Mouse (Mus musculus) CH12.LX (cell line): ENCODE data around the gene A430078G23Rik. TPM values are rescaled to one million over a fixed set of nuclear protein-coding genes. Genes with fewer than 3 reads are reported as not detected.

ENCODE experiments used
- DNase-seq: peaks from one replicate; pipeline ENCODE4 v3.0.0-alpha.2; 2013; ENCODE audit errors: extremely low read depth
- H3K27ac ChIP-seq: 2 replicates; pipeline ENCODE4 v1.5.1; 2012; ENCODE audit warnings: low read depth, mild to moderate bottlenecking, control low read depth, moderate library complexity; ENCODE audit not compliant: insufficient read depth
- H3K27me3 ChIP-seq: replicated peaks from 2 replicates; pipeline ENCODE3; 2012; ENCODE audit warnings: inconsistent platforms
- H3K36me3 ChIP-seq, 2 experiments: replicated peaks in 1 of 2; 2 replicates each; pipeline versions ENCODE3 to v1.6.1; 2012; ENCODE audit warnings: inconsistent platforms in 1 of 2, low read length in 1 of 2, mild to moderate bottlenecking in 1 of 2, mixed read lengths in 1 of 2, moderate library complexity in 1 of 2; ENCODE audit not compliant: control insufficient read depth in 1 of 2, insufficient read depth in 1 of 2
- H3K4me1 ChIP-seq, 2 experiments: 2 replicates each; pipeline ENCODE4 v1.6.1; 2012; ENCODE audit warnings: inconsistent platforms in 1 of 2, moderate library complexity in 1 of 2; ENCODE audit not compliant: insufficient read depth in 2 of 2, control insufficient read depth in 1 of 2
- H3K4me2 ChIP-seq: 2 replicates; pipeline ENCODE4 v1.6.1; 2012; ENCODE audit warnings: low read depth, mild to moderate bottlenecking, control low read depth; ENCODE audit not compliant: poor library complexity, insufficient read depth, severe bottlenecking
- H3K4me3 ChIP-seq, 3 experiments: fragments of 150-350 bp in 1 of 3; sonication (generic) in 1 of 3; replicated peaks in 1 of 3; 2 replicates each; pipeline versions ENCODE3 to v1.5.1; 2011 to 2012; ENCODE audit warnings: low read depth in 2 of 3, low read length in 2 of 3, mild to moderate bottlenecking in 2 of 3, moderate library complexity in 2 of 3, control low read depth in 1 of 3, improper control_type of control experiment in 1 of 3, inconsistent platforms in 1 of 3, mixed read lengths in 1 of 3; ENCODE audit not compliant: poor library complexity in 1 of 3
- H3K79me2 ChIP-seq: replicated peaks from 2 replicates; pipeline ENCODE4 v1.6.1; 2012; ENCODE audit warnings: mild to moderate bottlenecking, moderate library complexity; ENCODE audit not compliant: control insufficient read depth, poor library complexity, insufficient read depth, severe bottlenecking; ENCODE audit errors: extremely low read depth
- H3K9ac ChIP-seq: 2 replicates; pipeline ENCODE4 v1.6.1; 2012; ENCODE audit warnings: low read depth, mild to moderate bottlenecking, control low read depth, moderate library complexity; ENCODE audit not compliant: insufficient read depth
- H3K9me3 ChIP-seq: replicated peaks from 2 replicates; pipeline ENCODE3; 2012; ENCODE audit warnings: low read length, inconsistent platforms, mixed read lengths
- CHD1 ChIP-seq: IDR thresholded peaks from 2 replicates; pipeline ENCODE4 v1.6.1; 2012; ENCODE audit warnings: low read depth, low read length, improper control_type of control experiment, inconsistent platforms
- CTCF ChIP-seq, 2 experiments: IDR thresholded peaks in 1 of 2; conservative IDR thresholded peaks in 1 of 2; 2 replicates each; pipeline ENCODE4 v1.5.1; 2011 to 2012; ENCODE audit warnings: low read depth in 2 of 2, low read length in 2 of 2, improper control_type of control experiment in 1 of 2, inconsistent platforms in 1 of 2, mild to moderate bottlenecking in 1 of 2, moderate library complexity in 1 of 2
- E2F4 ChIP-seq: IDR thresholded peaks from 2 replicates; pipeline ENCODE4 v1.6.1; 2011; ENCODE audit warnings: low read depth, low read length, improper control_type of control experiment; ENCODE audit not compliant: insufficient replicate concordance
- ELF1 ChIP-seq: IDR thresholded peaks from 2 replicates; pipeline ENCODE4 v1.6.1; 2014; ENCODE audit warnings: low read depth, mild to moderate bottlenecking, inconsistent platforms, low read length, improper control_type of control experiment
- EP300 ChIP-seq: IDR thresholded peaks from 2 replicates; pipeline ENCODE4 v1.6.1; 2011; ENCODE audit warnings: low read length, improper control_type of control experiment
- GABPA ChIP-seq: IDR thresholded peaks from 2 replicates; pipeline ENCODE4 v1.6.1; 2012; ENCODE audit warnings: low read depth, low read length, improper control_type of control experiment, inconsistent platforms; ENCODE audit not compliant: insufficient replicate concordance
- HCFC1 ChIP-seq: IDR thresholded peaks from 2 replicates; pipeline ENCODE4 v1.6.1; 2012; ENCODE audit warnings: low read depth, mild to moderate bottlenecking, inconsistent platforms, low read length, improper control_type of control experiment
- JUN ChIP-seq: IDR thresholded peaks from 2 replicates; pipeline ENCODE4 v1.6.1; 2011; ENCODE audit warnings: low read depth, mild to moderate bottlenecking, low read length, improper control_type of control experiment, moderate library complexity; ENCODE audit not compliant: insufficient read depth
- JUND ChIP-seq: conservative IDR thresholded peaks from 2 replicates; pipeline ENCODE4 v1.6.1; 2011; ENCODE audit warnings: low read depth, low read length, improper control_type of control experiment
- MXI1 ChIP-seq: IDR thresholded peaks from 2 replicates; pipeline ENCODE4 v1.6.1; 2011; ENCODE audit warnings: mild to moderate bottlenecking, low read depth, low read length, improper control_type of control experiment
- NELFE ChIP-seq: IDR thresholded peaks from 2 replicates; pipeline ENCODE4 v1.6.1; 2011; ENCODE audit warnings: low read depth, low read length, improper control_type of control experiment
- NRF1 ChIP-seq: IDR thresholded peaks from 2 replicates; pipeline ENCODE4 v1.6.1; 2014; ENCODE audit warnings: low read depth, mild to moderate bottlenecking, inconsistent platforms, low read length, improper control_type of control experiment, moderate library complexity
- POLR2A ChIP-seq: IDR thresholded peaks from 2 replicates; pipeline ENCODE4 v1.6.1; 2011; ENCODE audit warnings: low read depth, mild to moderate bottlenecking, improper control_type of control experiment, low read length
- POLR2AphosphoS2 ChIP-seq: IDR thresholded peaks from 2 replicates; pipeline ENCODE4 v1.6.1; 2011; ENCODE audit warnings: low read depth, low read length, improper control_type of control experiment
- RAD21 ChIP-seq: IDR thresholded peaks from 2 replicates; pipeline ENCODE4 v1.6.1; 2011; ENCODE audit warnings: low read depth, mild to moderate bottlenecking, low read length, improper control_type of control experiment, moderate library complexity
- TBP ChIP-seq: conservative IDR thresholded peaks from 2 replicates; pipeline ENCODE4 v1.6.1; 2011; ENCODE audit warnings: low read depth, low read length, improper control_type of control experiment
- TCF12 ChIP-seq: IDR thresholded peaks from 2 replicates; pipeline ENCODE4 v1.6.1; 2014; ENCODE audit warnings: low read depth, mild to moderate bottlenecking, inconsistent platforms, low read length, improper control_type of control experiment
- USF1 ChIP-seq: IDR thresholded peaks from 2 replicates; pipeline ENCODE4 v1.6.1; 2014; ENCODE audit warnings: low read depth, mild to moderate bottlenecking, inconsistent platforms, low read length, improper control_type of control experiment
- ZC3H11A ChIP-seq: IDR thresholded peaks from 2 replicates; pipeline ENCODE4 v1.6.1; 2012; ENCODE audit warnings: low read depth, mild to moderate bottlenecking, inconsistent platforms, low read length, improper control_type of control experiment
- ZMIZ1 ChIP-seq: IDR thresholded peaks from 2 replicates; pipeline ENCODE4 v1.6.1; 2012; ENCODE audit warnings: low read depth, mild to moderate bottlenecking, inconsistent platforms, low read length, improper control_type of control experiment
- ZNF384 ChIP-seq: IDR thresholded peaks from 2 replicates; pipeline ENCODE4 v1.6.1; 2012; ENCODE audit warnings: low read depth, low read length, improper control_type of control experiment, inconsistent platforms
- dilution Hi-C: fragments of 300-500 bp; cut with MboI; formaldehyde crosslinking; loops from 2 replicates; pipeline ENCODE4 v1.14.3; 2020; ENCODE audit warnings: low sequenced_read_pairs; ENCODE audit not compliant: extremely low pct_unique_long_range_greater_than_20kb, extremely low pct_ligation_motif_present
- in situ Hi-C: fragments of 300-500 bp; cut with MboI; formaldehyde crosslinking; loops from 3 replicates; pipeline ENCODE4 v1.14.3; 2019; ENCODE audit warnings: low sequenced_read_pairs, low pct_ligation_motif_present, low pct_unique_long_range_greater_than_20kb, mixed read lengths
- polyA plus RNA-seq: library from polyadenylated mRNA; unstranded; fragments of >175 nt; gene quantifications from 2 replicates; pipeline ENCODE4 v1.2.1, GENCODE M21; 2012; ENCODE audit warnings: low read depth; ENCODE audit not compliant: insufficient read length
- total RNA-seq, 2 experiments: library from RNA; depleted of rRNA; stranded (reverse); fragments of 300-350 nt in 1 of 2; fragments of >200 nt in 1 of 2; gene quantifications; 2 replicates each; pipeline ENCODE4 v1.2.3; 2012 to 2014

A430078G23Rik gene
- total and polyA plus RNA-seq, 3 experiments = not detected

DNA sequence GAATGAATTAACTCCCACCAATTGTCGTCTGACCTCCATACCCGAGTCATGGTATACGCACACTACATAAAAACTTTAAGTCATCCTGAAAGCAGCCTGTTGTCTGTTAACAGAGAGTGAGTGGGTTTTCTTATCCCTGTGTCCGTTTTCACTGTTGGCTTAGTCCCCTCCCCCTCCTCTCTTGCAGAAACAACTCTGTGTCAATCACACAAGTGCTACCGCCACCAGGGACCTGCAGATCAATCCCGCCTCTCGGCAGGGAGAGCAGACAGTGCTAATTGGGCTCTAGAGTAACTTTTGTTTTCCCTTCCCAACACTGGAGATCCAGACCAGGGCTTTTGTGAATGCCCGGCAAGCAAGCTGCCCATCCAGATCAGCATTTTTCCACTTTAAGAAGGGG lies 64.2 kb downstream of the A430078G23Rik start:
- no peak overlapping the region for H3K9ac ChIP-seq
- in situ Hi-C loops (no loop called here), dilution Hi-C loops (no loop called here)
- DNase-seq = no peak
- H3K79me2 ChIP-seq = no peaks in the 10 kb centered on the region
- no peaks in the 10 kb centered on the region for H3K36me3 ChIP-seq
- no peak overlapping the region for H3K4me3 ChIP-seq
- H3K27me3 ChIP-seq = no peaks in the 10 kb centered on the region
- no peak overlapping the region for H3K4me2 ChIP-seq
- TF ChIP-seq RAD21 = no peak
- no peak for TF ChIP-seq POLR2AphosphoS2
- TF ChIP-seq MXI1 = no peak
- TF ChIP-seq JUND = no peak
- no peaks in the 10 kb centered on the region for H3K4me1 ChIP-seq
- H3K27ac ChIP-seq = no peak overlapping the region
- H3K9me3 ChIP-seq = no peaks in the 10 kb centered on the region

GRCm38 (mm10) chr8:3418101-3418500 lies 64.9 kb downstream of the A430078G23Rik start:
- Histone ChIP-seq H3K36me3 (no peaks in the 10 kb centered on the region), H3K27ac (no peak overlapping the region), H3K9me3 (no peaks in the 10 kb centered on the region), H3K27me3 (no peaks in the 10 kb centered on the region), H3K9ac (no peak overlapping the region), H3K4me2 (no peak overlapping the region), H3K4me3 (no peak overlapping the region), H3K79me2 (no peaks in the 10 kb centered on the region), H3K4me1 (no peaks in the 10 kb centered on the region)
- TF ChIP-seq CTCF (conservative IDR thresholded peaks at IDR 0.05 in 1 of 2, IDR thresholded peaks at IDR 0.05 in 1 of 2; ENCODE audit: low read depth in 2 of 2, low read length in 2 of 2) = no peak
- TF ChIP-seq USF1 = no peak
- no peak for TF ChIP-seq ZNF384
- no peak for TF ChIP-seq RAD21
- TF ChIP-seq ZMIZ1 = no peak
- no peak for TF ChIP-seq EP300
- TF ChIP-seq ZC3H11A = no peak
- no peak for TF ChIP-seq ELF1
- no peak for TF ChIP-seq TBP
- no peak for TF ChIP-seq POLR2A
- TF ChIP-seq E2F4 = no peak
- TF ChIP-seq HCFC1 = no peak
- no peak for TF ChIP-seq MXI1
- no peak for TF ChIP-seq JUN
- no peak for DNase-seq
- in situ Hi-C loops = no loop called here
- dilution Hi-C loops = no loop called here

DNA sequence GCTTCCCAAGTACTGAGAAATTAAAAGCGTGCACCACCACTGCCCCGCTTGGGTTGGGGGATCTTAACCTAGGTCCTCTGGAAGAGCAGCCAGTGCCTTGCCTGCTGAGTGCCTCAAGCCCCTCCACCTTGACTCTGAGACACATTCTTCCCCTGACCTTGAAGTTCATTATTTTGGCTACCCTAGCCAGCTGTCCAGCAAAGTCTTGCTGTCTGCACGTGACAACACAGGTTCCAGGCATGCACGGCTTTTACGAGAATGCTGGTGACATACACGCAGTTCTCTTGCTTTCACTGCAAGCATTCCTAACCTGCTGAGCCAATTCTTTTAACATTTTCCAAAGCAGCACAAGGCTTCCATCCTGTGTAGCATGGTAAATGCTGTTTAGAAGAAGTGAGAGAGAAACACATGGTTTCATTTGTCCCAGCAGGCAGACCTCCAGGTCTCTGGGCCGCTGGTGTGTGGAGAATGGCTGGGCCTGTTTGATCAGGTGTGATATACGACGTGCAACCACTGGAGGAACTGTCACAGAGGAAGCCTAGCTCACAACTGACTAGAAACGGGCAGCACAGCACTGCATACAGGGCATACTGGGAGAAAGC lies 67.0 kb downstream of the A430078G23Rik start:
- Histone ChIP-seq H3K27me3 (no peaks in the 10 kb centered on the region), H3K9me3 (no peaks in the 10 kb centered on the region), H3K27ac (no peak overlapping the region), H3K9ac (no peak overlapping the region), H3K79me2 (no peaks in the 10 kb centered on the region), H3K4me2 (no peak overlapping the region), H3K4me1 (no peaks in the 10 kb centered on the region), H3K36me3 (no peaks in the 10 kb centered on the region)
- dilution Hi-C loops = no loop called here
- no peak for DNase-seq
- TF ChIP-seq ZNF384 (no peak), CHD1 (no peak), GABPA (no peak), MXI1 (no peak), ELF1 (no peak), E2F4 (no peak), TCF12 (no peak), NELFE (no peak), NRF1 (no peak)
- TF ChIP-seq, all 38 proteins: peak for 0
- H3K4me3 ChIP-seq = no peak overlapping the region
- in situ Hi-C loops = no loop called here
